Mouse (Mus musculus) CH12.LX (cell line): ENCODE data around the gene Dennd1a.

Source experiments
- CHD1 ChIP-seq: IDR thresholded peaks from 2 replicates; pipeline ENCODE4 v1.6.1; 2012; ENCODE audit warnings: low read depth, low read length, improper control_type of control experiment, inconsistent platforms
- CTCF ChIP-seq, 2 experiments: IDR thresholded peaks in 1 of 2; conservative IDR thresholded peaks in 1 of 2; 2 replicates each; pipeline ENCODE4 v1.5.1; 2011 to 2012; ENCODE audit warnings: low read depth in 2 of 2, low read length in 2 of 2, improper control_type of control experiment in 1 of 2, inconsistent platforms in 1 of 2, mild to moderate bottlenecking in 1 of 2, moderate library complexity in 1 of 2
- E2F4 ChIP-seq: IDR thresholded peaks from 2 replicates; pipeline ENCODE4 v1.6.1; 2011; ENCODE audit warnings: low read depth, low read length, improper control_type of control experiment; ENCODE audit not compliant: insufficient replicate concordance
- EP300 ChIP-seq: IDR thresholded peaks from 2 replicates; pipeline ENCODE4 v1.6.1; 2011; ENCODE audit warnings: low read length, improper control_type of control experiment
- GABPA ChIP-seq: IDR thresholded peaks from 2 replicates; pipeline ENCODE4 v1.6.1; 2012; ENCODE audit warnings: low read depth, low read length, improper control_type of control experiment, inconsistent platforms; ENCODE audit not compliant: insufficient replicate concordance
- MEF2A ChIP-seq: IDR thresholded peaks from 2 replicates; pipeline ENCODE4 v1.6.1; 2014; ENCODE audit warnings: low read depth, mild to moderate bottlenecking, inconsistent platforms, low read length, improper control_type of control experiment, borderline replicate concordance
- MYC ChIP-seq: IDR thresholded peaks from 2 replicates; pipeline ENCODE4 v1.6.1; 2011; ENCODE audit warnings: low read depth, mild to moderate bottlenecking, improper control_type of control experiment, low read length
- PAX5 ChIP-seq: IDR thresholded peaks from 2 replicates; pipeline ENCODE4 v1.6.1; 2012; ENCODE audit warnings: low read length, inconsistent platforms, mixed read lengths
- POLR2A ChIP-seq: IDR thresholded peaks from 2 replicates; pipeline ENCODE4 v1.6.1; 2011; ENCODE audit warnings: low read depth, mild to moderate bottlenecking, improper control_type of control experiment, low read length
- SMC3 ChIP-seq: IDR thresholded peaks from 2 replicates; pipeline ENCODE4 v1.6.1; 2011; ENCODE audit warnings: low read depth, low read length, improper control_type of control experiment
- USF1 ChIP-seq: IDR thresholded peaks from 2 replicates; pipeline ENCODE4 v1.6.1; 2014; ENCODE audit warnings: low read depth, mild to moderate bottlenecking, inconsistent platforms, low read length, improper control_type of control experiment
- ZC3H11A ChIP-seq: IDR thresholded peaks from 2 replicates; pipeline ENCODE4 v1.6.1; 2012; ENCODE audit warnings: low read depth, mild to moderate bottlenecking, inconsistent platforms, low read length, improper control_type of control experiment
- ZKSCAN1 ChIP-seq: IDR thresholded peaks from 2 replicates; pipeline ENCODE4 v1.6.1; 2012; ENCODE audit warnings: low read depth, inconsistent platforms, low read length, improper control_type of control experiment, borderline replicate concordance
- ZNF384 ChIP-seq: IDR thresholded peaks from 2 replicates; pipeline ENCODE4 v1.6.1; 2012; ENCODE audit warnings: low read depth, low read length, improper control_type of control experiment, inconsistent platforms

- TF ChIP-seq EP300: no peak
- no peak for TF ChIP-seq POLR2A
- no peak for TF ChIP-seq CHD1
- no peak for TF ChIP-seq ZC3H11A
- TF ChIP-seq USF1: no peak
- no peak for TF ChIP-seq CTCF (conservative IDR thresholded peaks at IDR 0.05 in 1 of 2, IDR thresholded peaks at IDR 0.05 in 1 of 2; ENCODE audit: low read depth in 2 of 2, low read length in 2 of 2)
- no peak for TF ChIP-seq PAX5
- TF ChIP-seq ZKSCAN1: no peak
- no peak for TF ChIP-seq MYC
- TF ChIP-seq GABPA: no peak
- TF ChIP-seq MEF2A: no peak
- TF ChIP-seq E2F4: no peak
- TF ChIP-seq SMC3: no peak
- TF ChIP-seq ZNF384: no peak
Measured at GRCm38 (mm10) chr2:38263653-38264052, 23.5 kb downstream of the Dennd1a start.
